Mouse (Mus musculus): Measurements from ENCODE around the gene S100a5.

- TF ChIP-seq GATA1 (IDR thresholded peaks at IDR 0.05; ENCODE audit: borderline replicate concordance, low read length) (no peak), FLI1 (IDR thresholded peaks at IDR 0.05; ENCODE audit: low read length) (no peak)
These were observed 3.3 kb upstream of the S100a5 start for GRCm38 (mm10) chr3:90605049-90605448.
